Mouse (Mus musculus) forebrain, embryonic 11.5 days (tissue): ENCODE data around the gene Pan3. TPM values are rescaled to one million over a fixed set of nuclear protein-coding genes. Genes with fewer than 3 reads are reported as not detected.
"Not testable (repeated sequence)": the region's sequence is repeated elsewhere in the genome, so short reads cannot be mapped to it uniquely, and the experiment has no call there.

Experiments used
- ATAC-seq: fragments of 200-750 bp; cut with Nextera tagmentation; replicated peaks from 2 replicates; pipeline ENCODE4 v1.8.0; 2017; ENCODE audit warnings: moderate TSS enrichment; ENCODE audit not compliant: low FRiP score
- DNase-seq: peaks from one replicate; pipeline ENCODE4 v3.0.0-alpha.2; 2017; ENCODE audit warnings: low spot score
- H3K27ac ChIP-seq: fragments of 300-500 bp; sonication (generic); 2 replicates; pipeline ENCODE4 v1.5.1; 2014; ENCODE audit warnings: low read depth, low read length
- H3K27me3 ChIP-seq: fragments of 300-500 bp; sonication (generic); 2 replicates; pipeline ENCODE4 v1.6.1; 2014; ENCODE audit warnings: mild to moderate bottlenecking, low read length, mixed read lengths; ENCODE audit not compliant: control insufficient read depth, insufficient read depth
- H3K36me3 ChIP-seq: fragments of 300-500 bp; sonication (generic); 2 replicates; pipeline ENCODE4 v1.6.1; 2014; ENCODE audit warnings: mild to moderate bottlenecking, low read length, moderate library complexity, mixed read lengths; ENCODE audit not compliant: control insufficient read depth, insufficient read depth
- H3K4me1 ChIP-seq: fragments of 300-500 bp; sonication (generic); replicated peaks from 2 replicates; pipeline ENCODE4 v1.6.1; 2014; ENCODE audit warnings: low read length, mixed read lengths; ENCODE audit not compliant: control insufficient read depth, insufficient read depth
- H3K4me2 ChIP-seq: fragments of 300-500 bp; sonication (generic); 2 replicates; pipeline ENCODE4 v1.6.1; 2014; ENCODE audit warnings: low read depth, mild to moderate bottlenecking, low read length, moderate library complexity, mixed read lengths; ENCODE audit not compliant: severe bottlenecking
- H3K4me3 ChIP-seq: fragments of 300-500 bp; sonication (generic); 2 replicates; pipeline ENCODE4 v1.5.1; 2014; ENCODE audit warnings: low read depth, low read length
- H3K9ac ChIP-seq: fragments of 300-500 bp; sonication (generic); 2 replicates; pipeline ENCODE4 v1.6.1; 2014; ENCODE audit warnings: low read length
- H3K9me3 ChIP-seq: fragments of 300-500 bp; sonication (generic); 2 replicates; pipeline ENCODE4 v1.6.1; 2016; ENCODE audit warnings: low read length, mixed read lengths; ENCODE audit not compliant: control insufficient read depth
- WGBS: fragments of 180-500 bp; shearing (Covaris S2); extraction: QIAGEN DNeasy Blood & Tissue Kit; methylation state at CpG from one replicate; pipeline ENCODE4 v1.1.7; 2014; 5-methylcytosine and 5-hydroxymethylcytosine counted together
- polyA plus RNA-seq: library from polyadenylated mRNA; unstranded; fragments of >200 nt; fragmentation: Nextera tagmentation; extraction: Ambion mirVana; gene quantifications from 2 replicates; pipeline ENCODE4 v1.2.1, GENCODE M21; 2014

Gene Pan3
- polyA plus RNA-seq, 1 experiment from 2014 or later, result 59.3 TPM

DNA sequence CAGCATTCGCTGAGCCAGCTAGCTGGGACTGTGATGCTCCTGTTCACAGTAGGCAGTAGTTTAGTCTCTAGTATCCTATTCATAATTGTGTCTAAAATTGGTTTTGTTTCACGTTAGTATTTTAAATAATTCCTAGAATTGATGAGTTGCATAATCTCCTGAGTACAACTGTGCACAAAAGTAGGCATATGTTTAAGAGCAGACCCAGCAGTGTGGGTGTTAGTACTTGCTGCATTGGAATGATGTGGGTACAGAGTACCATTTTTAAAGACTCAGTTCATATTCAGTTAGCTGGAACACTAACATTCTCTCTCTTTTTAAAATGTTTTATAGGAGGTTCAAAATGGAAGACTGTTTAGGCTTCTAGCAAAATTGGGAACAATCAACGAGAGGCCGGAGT lies 109.4 kb downstream of the Pan3 start:
- WGBS, result 97% methylated on average over 4 of the region's 4 CpGs
- Histone ChIP-seq H3K27me3 (no peaks in the 10 kb centered on the region), H3K9me3 (no peaks in the 10 kb centered on the region), H3K27ac (no peak overlapping the region), H3K36me3 (no peaks in the 10 kb centered on the region; the same call in 1 of the 2 replicates), H3K4me2 (no peak overlapping the region), H3K4me1 (no peaks in the 10 kb centered on the region), H3K9ac (no peak overlapping the region), H3K4me3 (no peak overlapping the region)
- ATAC-seq (no peak), DNase-seq (no peak)

- H3K27ac ChIP-seq, result no peak overlapping the region
- no peaks in the 10 kb centered on the region for H3K27me3 ChIP-seq
- DNase-seq (no peak), ATAC-seq (no peak)
- H3K4me3 ChIP-seq, result no peak overlapping the region
- no peaks in the 10 kb centered on the region; the same call in 1 of the 2 replicates for H3K36me3 ChIP-seq
- no peaks in the 10 kb centered on the region for H3K9me3 ChIP-seq
- H3K4me1 ChIP-seq, result no peaks in the 10 kb centered on the region
- H3K9ac ChIP-seq, result no peak overlapping the region
- H3K4me2 ChIP-seq, result no peak overlapping the region
- WGBS, result 97% methylated on average over 4 of the region's 4 CpGs
These were observed 109.9 kb downstream of the Pan3 start for GRCm38 (mm10) chr5:147539815-147540214.

DNA sequence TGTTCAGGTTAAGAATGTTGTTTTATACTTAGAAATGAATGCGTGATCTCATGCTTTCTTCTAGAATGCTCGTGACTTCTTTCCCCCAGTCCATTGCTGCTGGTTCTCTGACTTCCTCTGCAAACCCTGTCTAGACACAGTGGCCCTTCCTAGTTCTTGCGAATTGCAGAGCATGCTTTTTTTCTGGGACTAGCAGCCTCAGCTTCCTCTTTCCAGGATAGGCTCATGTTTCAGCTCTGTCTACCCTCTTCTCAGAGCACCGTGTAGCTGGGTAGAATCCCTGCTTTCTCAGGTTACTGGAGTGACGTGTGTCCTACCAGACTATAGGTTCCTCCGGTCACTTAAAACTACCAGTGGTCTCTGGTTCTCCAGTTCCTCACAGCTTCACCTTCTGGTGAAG lies 112.3 kb downstream of the Pan3 start:
- no peaks in the 10 kb centered on the region for H3K4me1 ChIP-seq
- 90% methylated on average over 6 of the region's 6 CpGs for WGBS
- ATAC-seq (no peak), DNase-seq (no peak)
- H3K4me2 ChIP-seq, result no peak overlapping the region
- H3K4me3 ChIP-seq, result no peak overlapping the region
- H3K9me3 ChIP-seq, result no peaks in the 10 kb centered on the region
- no peak overlapping the region for H3K27ac ChIP-seq
- H3K27me3 ChIP-seq, result no peaks in the 10 kb centered on the region
- no peak overlapping the region for H3K9ac ChIP-seq
- H3K36me3 ChIP-seq, result no peaks in the 10 kb centered on the region; the same call in 1 of the 2 replicates

DNA sequence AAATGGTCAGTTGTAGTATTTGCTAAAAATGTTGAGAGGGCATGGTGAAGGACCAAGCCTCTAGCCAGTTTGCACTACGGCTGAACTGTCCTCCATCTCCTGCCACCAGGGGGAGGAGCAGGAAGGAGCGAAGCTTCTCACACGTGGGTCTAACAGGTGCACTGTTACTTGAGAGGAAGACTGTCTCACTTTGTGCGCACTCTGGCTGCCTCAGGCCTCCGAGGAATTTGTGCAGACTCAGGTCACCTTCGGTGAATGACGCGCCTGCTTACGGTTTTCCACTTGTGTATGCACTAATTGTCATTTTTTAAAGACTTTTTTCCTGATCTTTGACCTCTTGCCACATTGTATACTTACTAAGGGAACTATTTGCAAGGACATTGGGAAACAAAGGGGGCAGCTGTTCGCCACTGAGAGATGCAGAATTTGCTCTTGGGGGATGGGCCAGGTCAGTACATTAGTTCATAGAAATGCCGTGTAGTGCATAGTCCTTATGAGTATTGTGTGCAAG lies 115.8 kb downstream of the Pan3 start:
- Histone ChIP-seq H3K4me3 (no peak overlapping the region), H3K9me3 (no peaks in the 10 kb centered on the region), H3K27ac (no peak overlapping the region), H3K27me3 (no peaks in the 10 kb centered on the region), H3K4me2 (no peak overlapping the region), H3K4me1 (no peaks in the 10 kb centered on the region), H3K36me3 (no peaks in the 10 kb centered on the region; the same call in 1 of the 2 replicates), H3K9ac (no peak overlapping the region)
- ATAC-seq, result no peak
- WGBS, result 76% methylated on average over 11 of the region's 11 CpGs
- DNase-seq, result no peak

GRCm38 (mm10) chr5:147549016-147549755 lies 119.2 kb downstream of the Pan3 start:
- WGBS, result 91% methylated on average over 12 of the region's 12 CpGs
- Histone ChIP-seq H3K27me3 (no peaks in the 10 kb centered on the region), H3K4me1 (no peaks in the 10 kb centered on the region), H3K4me2 (no peak overlapping the region), H3K9me3 (no peaks in the 10 kb centered on the region), H3K9ac (no peak overlapping the region), H3K27ac (no peak overlapping the region), H3K4me3 (no peak overlapping the region), H3K36me3 (no peaks in the 10 kb centered on the region; the same call in 1 of the 2 replicates)
- DNase-seq, result no peak
- ATAC-seq, result no peak

- no peaks in the 10 kb centered on the region for H3K27me3 ChIP-seq
- no peak overlapping the region for H3K4me3 ChIP-seq
- no peaks in the 10 kb centered on the region; the same call in 1 of the 2 replicates for H3K36me3 ChIP-seq
- ATAC-seq, result no peak
- H3K4me2 ChIP-seq, result no peak overlapping the region
- no peaks in the 10 kb centered on the region for H3K4me1 ChIP-seq
- H3K9ac ChIP-seq, result no peak overlapping the region
- no peak for DNase-seq
- no peak overlapping the region for H3K27ac ChIP-seq
- WGBS, result 89% methylated on average over 13 of the region's 13 CpGs
- H3K9me3 ChIP-seq, result no peaks in the 10 kb centered on the region
These were observed 122.1 kb downstream of the Pan3 start for GRCm38 (mm10) chr5:147551879-147552627.

- H3K27ac ChIP-seq, H3K36me3 ChIP-seq, H3K27me3 ChIP-seq, H3K4me3 ChIP-seq, ATAC-seq, DNase-seq, H3K4me1 ChIP-seq, H3K9me3 ChIP-seq, H3K4me2 ChIP-seq, H3K9ac ChIP-seq: not testable (repeated sequence)
- WGBS, result 75% methylated on average over 5 of the region's 6 CpGs
These were observed 127.7 kb downstream of the Pan3 start for GRCm38 (mm10) chr5:147557641-147558040.

DNA sequence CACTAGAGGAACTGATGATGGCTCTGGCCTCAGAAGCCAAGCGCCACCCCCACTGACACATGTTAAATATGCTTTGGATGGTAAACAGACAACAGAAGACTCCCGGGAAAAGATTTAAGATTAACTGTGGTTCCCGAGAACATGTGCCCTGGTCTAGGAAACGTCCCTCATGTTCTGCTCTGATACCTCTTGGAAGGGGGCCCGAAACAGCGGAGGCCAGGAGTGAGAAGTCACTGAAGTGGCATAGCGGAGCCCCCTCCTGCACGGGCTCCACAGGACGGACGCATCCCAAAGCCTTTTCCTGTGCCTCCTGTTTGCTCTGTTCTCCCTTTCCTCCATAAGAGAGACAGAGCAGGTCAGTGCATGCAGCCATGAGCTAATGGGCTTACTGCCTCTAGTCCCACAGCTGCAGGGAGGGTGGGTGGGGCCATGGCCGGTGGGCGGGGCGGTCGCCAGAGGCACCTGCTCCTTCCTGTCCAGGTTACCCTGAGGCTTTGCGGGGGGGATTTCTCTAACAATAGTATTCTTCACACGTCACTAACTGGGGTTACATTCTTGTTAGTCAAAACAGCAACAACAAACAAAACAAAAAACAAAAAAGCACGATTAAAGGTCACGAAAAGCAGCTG lies 133.7 kb downstream of the Pan3 start:
- Histone ChIP-seq H3K4me2 (peak overlapping the region; percentile 40), H3K27me3 (no peaks in the 10 kb centered on the region), H3K27ac (no peak overlapping the region), H3K9me3 (no peaks in the 10 kb centered on the region), H3K4me3 (no peak overlapping the region), H3K36me3 (no peaks in the 10 kb centered on the region), H3K4me1 (0 out of 2 replicates have a peak, but pooled peaks cover 2% of the 10 kb centered on the region), H3K9ac (no peak overlapping the region)
- 39% methylated on average over 18 of the region's 18 CpGs for WGBS
- DNase-seq (peak; percentile 62), ATAC-seq (peak; percentile 63)
